Mouse (Mus musculus): ENCODE data around the gene Atp1b1. TPM values are rescaled to one million over a fixed set of nuclear protein-coding genes. Genes with fewer than 3 reads are reported as not detected.

The Atp1b1 gene
- total RNA-seq (2021): 100 to 1,000 TPM; 115 to 262 TPM
- long read RNA-seq, experiment 1, transcript Atp1b1-201 (6 exons, 2,580 nt): major isoform, 107 of 133 reads
- long read RNA-seq, experiment 1, partial matches to known transcripts: 6 of 133 reads
- long read RNA-seq, experiment 1, other reads (novel, unspliced or antisense): 20 of 133 reads
- long read RNA-seq, experiment 2, transcript Atp1b1-201 (6 exons, 2,580 nt): major isoform, 98 of 134 reads
- long read RNA-seq, experiment 2, partial matches to known transcripts: 8 of 134 reads
- long read RNA-seq, experiment 2, other reads (novel, unspliced or antisense): 28 of 134 reads

DNA sequence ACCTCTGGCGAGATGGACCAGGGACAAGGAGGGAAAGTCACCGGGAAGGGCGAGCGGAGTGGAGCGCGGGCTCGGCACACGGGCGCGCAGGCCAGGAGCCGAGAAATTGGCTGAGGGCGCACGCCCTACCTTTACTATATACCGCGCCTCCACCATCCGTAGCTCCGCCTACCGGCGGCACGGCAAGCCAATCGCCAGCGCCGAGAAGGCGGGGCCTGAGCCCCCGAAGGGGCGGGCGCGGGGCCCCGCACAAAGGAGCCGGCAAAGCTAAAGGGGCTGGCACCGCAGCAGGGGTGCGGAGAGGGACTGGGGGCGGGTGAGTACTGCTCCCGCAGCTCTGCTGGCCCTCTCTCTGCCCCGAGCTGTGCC, at the start of gene Atp1b1:
Atp1b1 (minus strand) TSS at position 111 of the 369 bp plus-strand sequence.
- peak; percentile 25; the same call in 1 of the 2 replicates for TF ChIP-seq CTCF (IDR thresholded peaks at IDR 0.05)
- peak within 1 kb of the TSS; percentile 92 for H3K27ac ChIP-seq
- peak; percentile 88 for DNase-seq
- intact Hi-C loops (cut with DNase I): loop anchor here (2.0 to 5.0 kb wide), 2 partner anchors 309 to 441 kb away; no protein-coding TSS in a partner anchor
- peak within 1 kb of the TSS; percentile 88 for H3K4me3 ChIP-seq

DNA sequence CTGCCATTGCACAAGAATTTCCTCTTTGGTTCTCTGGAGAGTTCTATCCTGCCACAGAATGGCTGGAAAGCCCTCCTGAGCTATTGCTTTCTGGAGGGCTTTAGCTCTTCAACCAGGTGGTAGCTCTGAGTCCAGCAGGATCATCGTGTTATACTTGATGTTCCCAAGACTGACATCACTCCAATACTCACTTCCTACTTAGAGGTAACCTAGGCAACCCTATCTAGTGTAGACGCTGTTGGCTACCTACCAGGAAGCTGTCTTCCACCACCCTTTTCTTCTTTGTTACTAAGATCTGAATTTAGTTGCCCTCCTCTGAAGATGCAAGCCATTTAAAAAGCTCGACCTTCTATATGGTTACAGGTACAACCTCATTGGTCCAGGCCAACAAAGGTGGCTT, 46.9 kb upstream of the Atp1b1 start:
- DNase-seq: no peak
- Histone ChIP-seq H3K27ac (no peak overlapping the region), H3K4me3 (no peak overlapping the region)
- intact Hi-C loops (cut with DNase I): no loop called here
- TF ChIP-seq CTCF (IDR thresholded peaks at IDR 0.05): no peak

DNA sequence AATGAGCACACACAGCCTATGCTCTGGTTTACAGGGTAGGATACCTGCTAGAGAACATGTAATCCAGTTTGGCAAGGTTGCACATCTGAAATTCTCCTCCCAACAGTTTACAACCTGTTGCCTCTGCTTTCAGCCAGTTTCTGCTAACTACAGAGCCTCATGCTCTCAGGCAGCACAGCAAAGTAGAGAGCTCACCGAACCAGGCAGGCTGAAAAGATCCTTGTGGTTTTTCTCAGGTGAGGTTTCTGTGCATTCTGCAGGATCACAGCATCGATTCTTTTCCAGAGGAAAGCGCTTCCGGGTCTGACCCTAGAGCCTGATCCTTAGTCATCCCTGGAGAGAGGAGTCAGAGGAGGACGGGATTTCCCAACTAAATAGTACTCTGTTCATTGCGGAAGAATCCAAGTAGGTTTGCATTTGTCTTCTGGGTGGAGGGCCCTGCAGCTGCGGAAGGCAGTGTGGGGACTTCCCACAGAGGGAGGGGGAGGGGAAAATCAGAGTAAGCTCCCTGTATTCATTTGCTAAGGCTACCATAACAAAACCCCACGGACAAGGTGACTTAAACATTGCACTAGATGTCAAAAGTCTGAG, 45.1 kb upstream of the Atp1b1 start:
- no peak for DNase-seq
- no peak overlapping the region for H3K4me3 ChIP-seq
- no peak for TF ChIP-seq CTCF (IDR thresholded peaks at IDR 0.05)
- no peak overlapping the region for H3K27ac ChIP-seq
- intact Hi-C loops (cut with DNase I): no loop called here

- TF ChIP-seq CTCF (IDR thresholded peaks at IDR 0.05): no peak
- intact Hi-C loops (cut with DNase I): no loop called here
- peak; percentile 23 for DNase-seq
Measured at GRCm38 (mm10) chr1:164502231-164502630, 44.1 kb upstream of the Atp1b1 start.

GRCm38 (mm10) chr1:164494741-164495512, 36.8 kb upstream of the Atp1b1 start:
- Histone ChIP-seq H3K4me3 (no peak overlapping the region), H3K27ac (no peak overlapping the region)
- no peak for TF ChIP-seq CTCF (IDR thresholded peaks at IDR 0.05)
- intact Hi-C loops (cut with DNase I): no loop called here
- DNase-seq: no peak

More at GRCm38 (mm10) chr1:164502231-164502630, 44.1 kb upstream of the Atp1b1 start:
- no peak overlapping the region for H3K27ac ChIP-seq
- no peak overlapping the region for H3K4me3 ChIP-seq

DNA sequence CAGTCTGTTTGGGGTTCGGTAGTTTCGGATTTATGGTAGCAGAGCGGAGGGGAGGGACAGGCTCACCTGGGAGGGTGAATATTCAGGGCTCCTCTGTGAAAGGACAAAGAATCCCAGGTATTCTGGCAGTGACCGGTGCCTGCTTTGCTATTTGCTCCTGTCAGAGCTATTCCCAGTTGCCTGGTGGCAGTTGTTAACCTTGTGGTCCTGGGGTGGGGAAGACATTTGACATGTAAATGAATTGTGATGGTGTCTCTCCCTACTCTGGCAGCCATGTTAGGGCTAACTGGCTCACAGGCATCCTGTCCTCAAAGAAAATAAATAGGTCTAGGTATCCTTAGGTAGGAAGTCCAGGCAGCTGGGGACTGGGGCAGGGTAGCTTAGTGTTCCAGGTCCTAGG, 36.1 kb upstream of the Atp1b1 start:
- TF ChIP-seq CTCF (IDR thresholded peaks at IDR 0.05): no peak
- DNase-seq: no peak
- H3K27ac ChIP-seq: no peak overlapping the region
- intact Hi-C loops (cut with DNase I): no loop called here
- H3K4me3 ChIP-seq: no peak overlapping the region

GRCm38 (mm10) chr1:164493042-164493705, 35.0 kb upstream of the Atp1b1 start:
- Histone ChIP-seq H3K27ac (peak overlapping the region; percentile 10; the same call in 1 of the 2 replicates), H3K4me3 (0 out of 2 replicates have a peak overlapping the region, but pooled peaks have one; percentile 16)
- peak; percentile 15; the same call in 1 of the 2 replicates for TF ChIP-seq CTCF (IDR thresholded peaks at IDR 0.05)
- intact Hi-C loops (cut with DNase I): no loop called here
- peak; percentile 69 for DNase-seq

DNA sequence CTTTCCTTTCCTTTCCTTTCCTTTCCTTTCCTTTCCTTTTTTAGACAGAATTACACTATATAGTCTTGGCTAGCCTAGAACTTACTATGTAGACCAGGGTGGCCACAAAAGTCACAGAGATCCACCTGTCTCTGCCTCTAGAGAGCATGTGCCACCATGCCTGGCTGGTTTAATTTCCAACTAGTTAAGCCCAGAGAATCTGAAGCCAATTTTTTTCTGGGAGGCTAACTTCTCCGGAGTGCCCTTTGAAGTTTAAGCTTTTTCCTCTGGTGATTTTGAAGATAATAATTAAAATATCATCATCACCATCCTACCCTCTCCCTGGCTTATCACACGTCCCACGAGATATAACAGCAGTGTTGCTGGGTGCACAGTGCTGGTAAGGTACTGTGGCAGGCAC, 34.3 kb upstream of the Atp1b1 start:
- intact Hi-C loops (cut with DNase I): no loop called here
- TF ChIP-seq CTCF (IDR thresholded peaks at IDR 0.05): no peak
- Histone ChIP-seq H3K4me3 (no peak overlapping the region), H3K27ac (no peak overlapping the region)
- no peak for DNase-seq

- intact Hi-C loops (cut with DNase I): no loop called here
- no peak for TF ChIP-seq CTCF (IDR thresholded peaks at IDR 0.05)
- no peak overlapping the region for H3K4me3 ChIP-seq
- H3K27ac ChIP-seq: no peak overlapping the region
- DNase-seq: no peak
Measured at GRCm38 (mm10) chr1:164489961-164490594, 31.9 kb upstream of the Atp1b1 start.

DNA sequence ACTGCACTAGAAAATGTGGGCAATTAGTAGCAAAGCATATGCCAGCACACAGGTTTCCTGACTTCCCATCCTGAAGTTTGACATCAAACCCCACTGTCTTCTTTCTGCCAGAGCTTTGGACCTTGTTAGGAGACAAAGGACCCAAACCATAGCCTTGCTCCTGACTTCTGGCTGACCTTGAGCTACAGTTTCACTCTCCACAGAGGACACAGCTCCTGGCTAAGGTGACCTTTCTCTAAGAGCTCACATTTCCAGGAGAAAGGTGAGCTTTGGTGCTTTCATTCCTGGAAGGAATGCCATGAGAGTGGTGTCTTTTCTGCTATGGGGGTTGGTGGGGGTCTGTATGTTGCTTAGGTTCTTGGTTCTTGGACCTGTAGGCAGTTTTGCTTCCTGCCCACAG, 25.6 kb upstream of the Atp1b1 start:
- intact Hi-C loops (cut with DNase I): no loop called here
- no peak overlapping the region for H3K4me3 ChIP-seq
- TF ChIP-seq CTCF (IDR thresholded peaks at IDR 0.05): no peak

DNA sequence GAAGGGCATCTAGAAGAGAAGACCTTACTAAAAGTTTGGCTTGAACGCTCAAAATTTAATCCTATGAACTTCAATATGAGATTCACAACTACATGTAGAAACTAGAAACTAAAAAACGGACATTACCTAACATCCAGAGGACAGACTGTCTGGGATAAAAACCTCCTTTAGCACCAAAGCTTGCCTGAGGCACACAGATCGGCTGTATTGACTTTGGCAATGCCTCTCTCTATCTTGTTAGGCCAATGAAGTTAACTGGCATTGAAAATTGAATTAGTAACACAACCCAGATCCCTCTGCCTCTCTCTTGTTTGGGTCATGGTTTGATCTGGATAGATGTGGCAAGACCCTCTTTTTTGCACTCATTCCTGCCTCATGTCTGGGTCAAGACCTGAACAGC, 24.7 kb upstream of the Atp1b1 start:
- intact Hi-C loops (cut with DNase I): no loop called here
- DNase-seq: no peak
- Histone ChIP-seq H3K4me3 (no peak overlapping the region), H3K27ac (no peak overlapping the region)
- no peak for TF ChIP-seq CTCF (IDR thresholded peaks at IDR 0.05)

More for the DNA sequence above, 25.6 kb upstream of the Atp1b1 start:
- DNase-seq: no peak
- no peak overlapping the region for H3K27ac ChIP-seq

Data from gastrocnemius, adult 2 months (tissue).